Mouse (Mus musculus): ENCODE measurements around the gene Coro1b. TPM values are rescaled to one million over a fixed set of nuclear protein-coding genes. Genes with fewer than 3 reads are reported as not detected.

Gene Coro1b
- polyA plus RNA-seq, 1 experiment from 2014 or later: 150 TPM

GRCm38 (mm10) chr19:4184976-4185975 is 36.9 kb downstream of the Coro1b start:
- no peak for ATAC-seq (ENCODE audit: insufficient number of reproducible peaks, insufficient read depth, low FRiP score, low TSS enrichment, low read depth)
- Histone ChIP-seq H3K36me3 (no peaks in the 10 kb centered on the region), H3K9me3 (no peaks in the 10 kb centered on the region), H3K4me2 (no peak overlapping the region), H3K27ac (0 out of 2 replicates have a peak overlapping the region, but pooled peaks have one; percentile 28), H3K4me1 (peaks cover 14% of the 10 kb centered on the region; the same call in 1 of the 2 replicates), H3K4me3 (no peak overlapping the region), H3K27me3 (no peaks in the 10 kb centered on the region), H3K9ac (peak overlapping the region; percentile 44; the same call in 1 of the 2 replicates)
- WGBS: 50% methylated on average over 15 of the region's 15 CpGs

GRCm38 (mm10) chr19:4187303-4187702 is 38.9 kb downstream of the Coro1b start:
- H3K4me2 ChIP-seq: no peak overlapping the region
- ATAC-seq (ENCODE audit: insufficient number of reproducible peaks, insufficient read depth, low FRiP score, low TSS enrichment, low read depth): no peak
- H3K27ac ChIP-seq: no peak overlapping the region
- H3K36me3 ChIP-seq: no peaks in the 10 kb centered on the region
- H3K4me1 ChIP-seq: peaks cover 21% of the 10 kb centered on the region
- no peaks in the 10 kb centered on the region for H3K9me3 ChIP-seq
- no peak overlapping the region for H3K4me3 ChIP-seq
- no peak overlapping the region for H3K9ac ChIP-seq
- WGBS: 79% methylated on average over 3 of the region's 3 CpGs
- no peaks in the 10 kb centered on the region for H3K27me3 ChIP-seq

- Histone ChIP-seq H3K36me3 (peaks cover 11% of the 10 kb centered on the region), H3K27me3 (no peaks in the 10 kb centered on the region), H3K4me3 (no peak overlapping the region), H3K9ac (no peak overlapping the region), H3K4me1 (peaks cover 36% of the 10 kb centered on the region), H3K4me2 (no peak overlapping the region), H3K9me3 (no peaks in the 10 kb centered on the region), H3K27ac (no peak overlapping the region)
- no peak for ATAC-seq (ENCODE audit: insufficient number of reproducible peaks, insufficient read depth, low FRiP score, low TSS enrichment, low read depth)
- whole genome bisulfite sequencing: 87% methylated on average over 12 of the region's 12 CpGs
These were observed 40.7 kb downstream of the Coro1b start for GRCm38 (mm10) chr19:4189051-4189620.

DNA sequence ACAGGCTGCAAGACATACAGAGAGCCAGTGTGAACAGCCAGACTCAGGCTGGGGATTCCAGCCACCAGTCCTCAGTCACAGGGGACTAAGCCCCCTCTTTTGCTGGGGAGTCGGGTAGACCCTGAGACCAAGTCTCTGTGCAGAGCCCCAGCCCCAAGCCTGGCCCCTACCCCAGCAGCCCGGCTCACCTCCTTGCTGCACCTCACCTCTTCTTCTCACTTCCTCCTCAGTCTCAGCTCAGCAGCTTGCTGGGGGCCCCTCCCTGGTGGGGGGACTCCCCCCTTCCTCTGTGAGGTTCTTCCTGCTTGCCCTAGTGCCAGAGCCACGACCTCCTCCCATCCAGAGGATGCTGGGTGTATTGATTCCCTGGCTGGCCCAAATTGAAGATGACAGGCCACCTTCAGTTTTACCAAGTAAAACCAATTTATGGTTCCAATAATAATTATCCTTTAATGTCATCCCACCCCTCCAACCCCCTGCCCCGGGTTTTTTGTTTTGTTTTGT is 42.5 kb downstream of the Coro1b start, which contains the start of gene Tbc1d10c:
Gene Tbc1d10c, minus strand, starts transcription at position 454 of the 504 bp plus-strand sequence.
- no peak for ATAC-seq (ENCODE audit: insufficient number of reproducible peaks, insufficient read depth, low FRiP score, low TSS enrichment, low read depth)
- WGBS: 60% methylated on average over 4 of the region's 4 CpGs
- Histone ChIP-seq H3K36me3 (peaks cover 28% of the 10 kb centered on the region), H3K27ac (peak within 1 kb of the TSS; percentile 93), H3K27me3 (no peaks in the 10 kb centered on the region), H3K4me3 (peak within 1 kb of the TSS; percentile 89), H3K9me3 (no peaks in the 10 kb centered on the region), H3K4me2 (peak within 1 kb of the TSS; percentile 95), H3K9ac (peak within 1 kb of the TSS; percentile 99), H3K4me1 (peaks cover 29% of the 10 kb centered on the region)

DNA sequence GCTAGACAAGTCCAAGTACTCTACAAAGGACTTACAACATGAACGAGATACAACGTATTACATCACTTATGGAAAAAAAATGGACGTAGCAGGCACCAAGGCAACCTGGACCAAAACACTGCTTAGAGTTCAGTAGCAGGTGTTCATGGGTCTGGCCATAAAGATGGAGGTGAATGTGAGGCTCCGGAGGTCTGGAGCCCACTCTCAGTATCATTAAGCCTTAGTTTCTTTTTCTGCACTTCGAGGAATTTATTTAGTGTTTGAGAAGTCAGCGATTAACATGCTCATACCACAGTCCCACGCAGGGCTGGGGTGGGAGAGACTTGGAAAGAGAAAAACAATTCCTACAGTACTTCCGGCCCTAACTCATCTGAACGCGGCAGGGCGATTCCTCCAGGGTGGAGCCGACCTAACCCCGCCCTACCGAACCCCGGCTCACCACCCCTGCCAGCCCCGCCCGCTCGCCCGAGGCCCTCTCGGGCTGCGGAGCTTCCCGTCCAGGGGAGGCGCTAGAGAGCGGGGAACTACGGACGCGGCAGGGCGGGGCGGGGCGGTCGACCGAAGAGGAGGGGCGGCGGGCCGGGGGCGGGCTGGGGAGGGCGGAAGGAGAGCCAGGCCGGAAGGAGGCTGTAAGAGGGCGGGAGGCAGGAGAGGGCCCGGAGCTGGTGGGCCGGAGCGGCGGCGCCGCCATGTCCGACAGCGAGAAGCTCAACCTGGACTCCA is 43.3 kb downstream of the Coro1b start, which contains the start of gene Ppp1ca:
Gene Ppp1ca, plus strand, starts transcription at position 538 of the 723 bp plus-strand sequence.
- Histone ChIP-seq H3K27ac (peak within 1 kb of the TSS; percentile 93), H3K4me2 (peak within 1 kb of the TSS; percentile 95), H3K9me3 (no peaks in the 10 kb centered on the region), H3K4me1 (peaks cover 36% of the 10 kb centered on the region), H3K9ac (peak within 1 kb of the TSS; percentile 99), H3K27me3 (no peaks in the 10 kb centered on the region), H3K4me3 (peak within 1 kb of the TSS; percentile 89), H3K36me3 (peaks cover 36% of the 10 kb centered on the region)
- ATAC-seq (ENCODE audit: insufficient number of reproducible peaks, insufficient read depth, low FRiP score, low TSS enrichment, low read depth): peak; percentile 88
- WGBS: 7% methylated on average over 43 of the region's 47 CpGs

DNA sequence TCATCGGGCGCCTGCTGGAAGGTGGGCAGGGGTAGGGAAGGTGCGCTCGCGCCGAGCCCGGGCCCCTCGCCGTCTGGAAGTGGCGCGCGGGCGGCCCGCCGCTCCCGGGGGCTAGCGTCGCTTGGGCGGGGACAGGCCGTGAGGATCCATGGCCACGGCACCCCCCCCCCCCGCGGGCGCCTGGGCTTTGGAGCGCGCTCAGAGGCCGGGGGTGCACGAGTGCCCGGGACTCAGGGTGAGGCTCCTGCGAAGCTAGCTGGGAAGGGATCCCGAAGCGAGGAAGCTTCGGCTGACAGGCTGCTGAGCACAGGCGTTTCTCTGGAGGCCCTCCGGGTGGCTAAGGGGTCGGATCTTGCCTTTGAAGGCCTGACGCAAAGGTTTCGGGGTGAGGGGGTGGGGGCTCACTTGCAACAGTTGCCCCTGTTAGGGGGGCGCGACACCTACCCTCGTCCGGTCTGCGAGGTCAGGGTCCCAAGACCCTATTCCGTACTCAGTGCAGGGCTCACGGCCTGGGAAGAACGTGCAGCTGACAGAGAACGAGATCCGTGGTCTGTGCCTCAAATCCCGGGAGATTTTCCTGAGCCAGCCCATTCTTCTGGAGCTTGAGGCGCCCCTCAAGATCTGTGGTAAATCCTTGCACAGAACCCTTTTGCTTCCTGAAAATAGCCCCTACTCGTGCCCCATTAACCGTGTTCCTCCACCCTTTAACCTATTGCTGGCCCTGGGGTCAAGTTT is 44.0 kb downstream of the Coro1b start:
- H3K9ac ChIP-seq: peak overlapping the region; percentile 99
- ATAC-seq (ENCODE audit: insufficient number of reproducible peaks, insufficient read depth, low FRiP score, low TSS enrichment, low read depth): peak; percentile 50; the same call in 1 of the 2 replicates
- peaks cover 39% of the 10 kb centered on the region for H3K4me1 ChIP-seq
- H3K36me3 ChIP-seq: peaks cover 44% of the 10 kb centered on the region
- WGBS: under 1% methylated on average over 46 of the region's 52 CpGs
- H3K9me3 ChIP-seq: no peaks in the 10 kb centered on the region
- peak overlapping the region; percentile 89 for H3K4me3 ChIP-seq
- peak overlapping the region; percentile 95 for H3K4me2 ChIP-seq
- H3K27ac ChIP-seq: peak overlapping the region; percentile 93
- no peaks in the 10 kb centered on the region for H3K27me3 ChIP-seq

GRCm38 (mm10) chr19:4193129-4193528 is 44.7 kb downstream of the Coro1b start:
- no peaks in the 10 kb centered on the region for H3K27me3 ChIP-seq
- ATAC-seq (ENCODE audit: insufficient number of reproducible peaks, insufficient read depth, low FRiP score, low TSS enrichment, low read depth): no peak
- H3K9ac ChIP-seq: peak overlapping the region; percentile 99
- no peaks in the 10 kb centered on the region for H3K9me3 ChIP-seq
- WGBS: 60% methylated on average over 6 of the region's 6 CpGs
- peaks cover 51% of the 10 kb centered on the region for H3K36me3 ChIP-seq
- peak overlapping the region; percentile 89 for H3K4me3 ChIP-seq
- H3K4me2 ChIP-seq: peak overlapping the region; percentile 95
- H3K4me1 ChIP-seq: peaks cover 39% of the 10 kb centered on the region
- peak overlapping the region; percentile 93; the same call in 1 of the 2 replicates for H3K27ac ChIP-seq

DNA sequence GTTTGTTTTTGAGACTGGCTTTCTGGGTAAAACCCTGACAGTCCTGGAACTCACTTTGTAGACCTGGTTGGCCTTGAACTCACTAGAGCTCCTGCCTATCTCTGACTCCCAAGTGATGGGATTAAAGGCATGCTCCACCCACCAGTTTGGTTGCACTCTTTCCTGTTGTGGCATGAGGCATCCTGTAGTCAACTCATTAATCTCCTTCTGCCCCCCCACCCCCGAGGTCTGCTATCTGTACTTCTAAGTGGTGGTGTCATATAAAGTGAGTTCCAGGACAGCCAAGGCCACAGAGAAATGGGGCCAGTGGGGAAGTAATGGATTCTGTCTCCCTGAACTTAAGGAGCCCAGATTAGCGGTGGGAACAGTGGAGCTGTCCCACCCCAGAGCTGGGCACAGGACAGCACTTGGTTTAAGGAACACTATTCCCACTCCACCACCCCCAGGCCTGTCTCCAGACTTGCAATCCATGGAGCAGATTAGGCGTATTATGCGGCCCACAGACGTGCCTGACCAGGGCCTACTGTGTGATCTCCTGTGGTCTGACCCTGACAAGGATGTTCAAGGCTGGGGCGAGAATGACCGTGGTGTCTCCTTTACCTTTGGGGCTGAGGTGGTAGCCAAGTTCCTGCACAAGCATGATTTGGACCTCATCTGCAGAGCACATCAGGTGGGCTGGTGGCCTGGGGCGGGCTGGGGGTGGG is 45.8 kb downstream of the Coro1b start:
- Histone ChIP-seq H3K9ac (0 out of 2 replicates have a peak overlapping the region, but pooled peaks have one; percentile 99), H3K9me3 (no peaks in the 10 kb centered on the region), H3K4me1 (peaks cover 39% of the 10 kb centered on the region)

GRCm38 (mm10) chr19:4194776-4195650 is 46.6 kb downstream of the Coro1b start:
- H3K9ac ChIP-seq: 0 out of 2 replicates have a peak overlapping the region, but pooled peaks have one; percentile 12
- H3K27me3 ChIP-seq: no peaks in the 10 kb centered on the region
- H3K4me3 ChIP-seq: no peak overlapping the region
- peaks cover 41% of the 10 kb centered on the region for H3K4me1 ChIP-seq
- peaks cover 70% of the 10 kb centered on the region for H3K36me3 ChIP-seq
- ATAC-seq (ENCODE audit: insufficient number of reproducible peaks, insufficient read depth, low FRiP score, low TSS enrichment, low read depth): no peak
- no peak overlapping the region for H3K27ac ChIP-seq
- WGBS: 82% methylated on average over 12 of the region's 12 CpGs
- H3K4me2 ChIP-seq: no peak overlapping the region
- H3K9me3 ChIP-seq: no peaks in the 10 kb centered on the region

More for the DNA sequence above, 45.8 kb downstream of the Coro1b start:
- Histone ChIP-seq H3K36me3 (peaks cover 61% of the 10 kb centered on the region), H3K4me2 (peak overlapping the region; percentile 95; the same call in 1 of the 2 replicates), H3K4me3 (no peak overlapping the region), H3K27me3 (no peaks in the 10 kb centered on the region), H3K27ac (no peak overlapping the region)
- ATAC-seq (ENCODE audit: insufficient number of reproducible peaks, insufficient read depth, low FRiP score, low TSS enrichment, low read depth): no peak
- WGBS: 88% methylated on average over 8 of the region's 8 CpGs
